Mouse (Mus musculus): ENCODE results near the gene Olfr1176.

DNA sequence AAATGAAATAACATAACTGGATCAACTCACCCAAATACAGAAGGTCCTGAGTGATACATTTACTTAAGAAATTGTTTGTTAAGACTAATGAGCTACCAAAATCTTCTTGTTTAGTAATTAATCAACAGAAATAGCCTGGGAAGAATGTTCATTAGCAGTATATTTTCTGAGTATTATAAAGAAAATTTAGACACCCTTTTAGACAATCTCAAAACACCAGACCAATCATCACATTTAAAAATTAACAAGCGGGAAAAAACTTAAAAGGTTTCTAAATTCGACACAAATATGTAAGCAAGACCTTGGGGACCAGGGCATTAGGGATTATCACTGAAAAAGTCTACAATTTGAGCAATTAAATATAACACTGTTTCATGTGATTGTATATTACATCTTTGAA is 9.4 kb upstream of the Olfr1176 start, which contains the start of gene Olfr1175-ps:
- TF ChIP-seq POLR2A (IDR thresholded peaks at IDR 0.05; ENCODE audit: low read depth, low read length) (no peak), CTCF (IDR thresholded peaks at IDR 0.05; ENCODE audit: borderline replicate concordance, insufficient read depth, low read length) (no peak)
